Mouse (Mus musculus): ENCODE data around the gene Lgalsl.

Lgalsl gene

GRCm38 (mm10) chr11:20784776-20785175, 46.1 kb downstream of the Lgalsl start:
- no peak for DNase-seq (ENCODE audit: low read depth in 1 of 2, low spot score in 2 of 2)

DNA sequence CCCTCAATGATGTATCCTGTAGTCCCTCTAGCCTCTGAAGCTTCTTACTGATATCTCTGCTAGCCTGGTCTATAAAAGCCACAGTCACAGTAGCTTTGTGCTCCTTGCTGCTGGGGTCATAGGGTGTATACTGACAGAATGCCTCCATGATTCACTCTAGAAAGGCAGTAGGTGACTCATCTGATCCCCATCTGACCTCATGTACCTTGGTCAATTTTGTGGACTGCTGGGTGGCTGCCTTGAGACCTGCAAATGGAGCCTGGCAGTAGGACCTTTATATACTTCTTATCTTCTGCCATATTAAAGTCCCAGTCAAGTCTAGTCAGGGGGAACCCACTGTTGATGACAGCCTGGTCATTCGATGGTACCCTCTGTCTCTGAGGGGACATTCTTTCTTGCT, 47.4 kb downstream of the Lgalsl start:
- no peak for DNase-seq (ENCODE audit: low read depth in 1 of 2, low spot score in 2 of 2)

- DNase-seq (ENCODE audit: low read depth in 1 of 2, low spot score in 2 of 2) = no peak
These were observed 48.2 kb downstream of the Lgalsl start for GRCm38 (mm10) chr11:20782620-20783019.

DNA sequence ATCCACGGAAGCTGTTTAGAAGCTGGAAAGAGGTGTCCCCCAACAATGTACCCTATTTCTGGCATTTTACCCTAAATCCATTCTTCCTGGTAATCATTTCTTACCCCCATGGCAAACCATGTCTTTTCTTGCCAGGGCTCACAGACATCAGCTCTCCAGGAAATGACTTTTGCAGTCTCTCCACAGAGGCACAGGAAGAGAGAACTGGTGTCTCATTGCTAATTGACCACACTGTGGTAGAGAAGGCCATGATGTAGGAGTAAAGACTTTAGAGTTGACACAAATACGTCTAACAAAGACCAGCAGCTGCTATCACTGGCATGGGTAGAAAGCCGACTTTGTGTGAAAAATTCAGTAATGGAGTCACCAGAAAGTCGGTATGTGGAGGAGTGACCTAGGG, 50.5 kb downstream of the Lgalsl start:
- DNase-seq (ENCODE audit: low read depth in 1 of 2, low spot score in 2 of 2) = no peak

DNA sequence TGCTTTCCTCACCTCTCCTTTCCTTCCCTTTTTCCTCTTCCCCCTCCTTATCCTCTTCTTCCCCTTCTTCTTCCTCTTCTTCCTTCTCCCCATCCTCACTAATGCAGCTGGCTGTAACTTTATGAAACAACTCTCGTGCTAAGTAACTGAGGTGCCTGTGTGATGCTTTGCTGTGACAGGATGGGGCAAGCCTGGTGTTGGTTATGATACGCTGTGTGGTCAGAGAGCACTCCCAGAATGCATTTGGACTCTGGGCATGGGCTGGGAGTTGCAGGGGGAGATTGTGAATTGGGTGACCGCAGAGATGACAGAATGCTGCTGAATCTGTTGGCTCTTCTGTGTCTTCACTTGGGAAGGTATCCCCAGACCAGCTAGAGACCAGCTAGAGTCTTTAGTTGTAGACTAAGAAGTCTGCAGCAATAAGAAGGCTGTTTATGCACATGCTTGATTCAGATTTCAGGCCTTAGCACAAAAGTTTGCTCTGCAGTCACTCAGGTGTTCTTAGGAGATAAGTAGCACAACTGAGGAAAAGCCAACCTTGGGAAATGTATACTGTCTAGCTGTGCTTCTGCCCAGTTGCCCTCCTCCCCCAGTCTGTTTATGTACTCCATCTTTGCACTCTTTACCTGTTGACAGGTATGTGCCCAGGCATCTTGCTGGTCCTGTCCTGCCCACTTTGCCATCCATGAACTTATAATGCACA, 51.8 kb downstream of the Lgalsl start:
- DNase-seq (ENCODE audit: low read depth in 1 of 2, low spot score in 2 of 2) = no peak

DNA sequence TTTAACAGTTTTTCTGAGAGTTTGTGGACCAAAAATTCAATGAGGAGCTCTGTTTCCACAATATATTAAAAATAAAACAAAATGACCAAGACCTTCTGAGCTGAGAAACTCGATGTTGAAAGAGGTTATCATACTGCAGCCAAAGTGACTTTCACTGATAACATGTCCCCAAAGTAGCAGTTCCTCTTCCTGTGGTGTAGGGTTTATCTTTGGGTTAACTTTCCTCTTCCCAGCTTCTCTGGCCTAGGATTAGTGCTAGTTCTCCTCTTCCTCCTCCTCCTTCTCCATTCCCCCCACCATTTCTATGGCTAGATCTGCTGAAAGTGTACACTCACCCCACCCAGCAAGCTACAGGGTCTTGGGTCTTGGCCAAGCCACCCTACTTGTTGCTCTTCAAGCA, 52.6 kb downstream of the Lgalsl start:
- no peak for DNase-seq (ENCODE audit: low read depth in 1 of 2, low spot score in 2 of 2)

DNA sequence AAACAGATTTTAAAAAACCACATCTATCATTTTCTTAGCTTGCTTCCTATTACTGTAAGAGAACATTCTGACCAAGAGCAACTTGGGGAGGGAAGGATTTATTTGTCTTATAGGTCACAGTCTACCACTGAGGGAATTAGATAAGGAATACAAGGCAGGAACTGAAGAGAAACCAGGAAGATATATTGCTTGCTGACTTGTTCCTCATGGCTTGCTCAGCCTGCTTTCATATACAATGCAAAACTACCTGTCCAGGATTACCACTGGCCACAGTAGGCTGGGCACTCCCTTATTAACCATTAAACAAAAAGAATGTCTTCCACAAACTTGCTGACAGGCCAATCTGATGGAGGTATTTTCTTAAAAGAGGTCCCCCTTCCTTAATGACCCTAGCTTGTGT, 54.2 kb downstream of the Lgalsl start:
- DNase-seq (ENCODE audit: low read depth in 1 of 2, low spot score in 2 of 2) = no peak
